Mouse (Mus musculus) MEL (cell line): ENCODE results near the gene Sema3b.
A peak's percentile ranks its signal among the peaks of the same experiment; 100 is the strongest.

Source experiments
- CTCF ChIP-seq, 3 experiments: IDR thresholded peaks in 2 of 3; conservative IDR thresholded peaks in 1 of 3; 2 replicates each; pipeline ENCODE4 v1.5.1; 2011 to 2012; ENCODE audit warnings: low read length in 3 of 3, low read depth in 2 of 3, mild to moderate bottlenecking in 2 of 3, improper control_type of control experiment in 1 of 3, inconsistent platforms in 1 of 3, mixed read lengths in 1 of 3, moderate library complexity in 1 of 3; ENCODE audit not compliant: control insufficient read depth in 1 of 3, insufficient read depth in 1 of 3, poor library complexity in 1 of 3, severe bottlenecking in 1 of 3
- EP300 ChIP-seq, 2 experiments: IDR thresholded peaks; 2 replicates each; pipeline ENCODE4 v1.6.1; 2011; ENCODE audit warnings: improper control_type of control experiment in 2 of 2, low read length in 2 of 2, low read depth in 1 of 2, mild to moderate bottlenecking in 1 of 2
- HCFC1 ChIP-seq: IDR thresholded peaks from 2 replicates; pipeline ENCODE4 v1.6.1; 2012; ENCODE audit warnings: low read depth, mild to moderate bottlenecking, inconsistent platforms, low read length, improper control_type of control experiment, moderate library complexity
- MAX ChIP-seq: IDR thresholded peaks from 2 replicates; pipeline ENCODE4 v1.6.1; 2011; ENCODE audit warnings: low read length, improper control_type of control experiment
- MEF2A ChIP-seq: IDR thresholded peaks from 2 replicates; pipeline ENCODE4 v1.6.1; 2014; ENCODE audit warnings: low read depth, mild to moderate bottlenecking, inconsistent platforms, low read length, improper control_type of control experiment; ENCODE audit not compliant: poor library complexity, insufficient replicate concordance, severe bottlenecking; ENCODE audit errors: extremely low read depth
- MXI1 ChIP-seq: IDR thresholded peaks from 2 replicates; pipeline ENCODE4 v1.6.1; 2011; ENCODE audit warnings: mild to moderate bottlenecking, low read depth, low read length, improper control_type of control experiment
- MYC ChIP-seq: IDR thresholded peaks from 2 replicates; pipeline ENCODE4 v1.6.1; 2011; ENCODE audit warnings: low read depth, mild to moderate bottlenecking, low read length, improper control_type of control experiment, moderate library complexity
- POLR2A ChIP-seq, 2 experiments: IDR thresholded peaks; 2 replicates each; pipeline ENCODE4 v1.6.1; 2011 to 2012; ENCODE audit warnings: low read length in 2 of 2, mild to moderate bottlenecking in 2 of 2, control low read depth in 1 of 2, improper control_type of control experiment in 1 of 2, low read depth in 1 of 2, moderate library complexity in 1 of 2; ENCODE audit not compliant: control insufficient read depth in 1 of 2, insufficient read depth in 1 of 2, poor library complexity in 1 of 2
- POLR2AphosphoS5 ChIP-seq: IDR thresholded peaks from 2 replicates; pipeline ENCODE4 v1.6.1; 2012; ENCODE audit warnings: low read depth, borderline replicate concordance, mild to moderate bottlenecking, inconsistent platforms, low read length, moderate library complexity, mixed read lengths
- TBP ChIP-seq: IDR thresholded peaks from 2 replicates; pipeline ENCODE4 v1.8.0; 2011; ENCODE audit warnings: low read depth, low read length, improper control_type of control experiment
- ZC3H11A ChIP-seq: IDR thresholded peaks from 2 replicates; pipeline ENCODE4 v1.6.1; 2012; ENCODE audit warnings: low read depth, mild to moderate bottlenecking, inconsistent platforms, low read length, improper control_type of control experiment

DNA sequence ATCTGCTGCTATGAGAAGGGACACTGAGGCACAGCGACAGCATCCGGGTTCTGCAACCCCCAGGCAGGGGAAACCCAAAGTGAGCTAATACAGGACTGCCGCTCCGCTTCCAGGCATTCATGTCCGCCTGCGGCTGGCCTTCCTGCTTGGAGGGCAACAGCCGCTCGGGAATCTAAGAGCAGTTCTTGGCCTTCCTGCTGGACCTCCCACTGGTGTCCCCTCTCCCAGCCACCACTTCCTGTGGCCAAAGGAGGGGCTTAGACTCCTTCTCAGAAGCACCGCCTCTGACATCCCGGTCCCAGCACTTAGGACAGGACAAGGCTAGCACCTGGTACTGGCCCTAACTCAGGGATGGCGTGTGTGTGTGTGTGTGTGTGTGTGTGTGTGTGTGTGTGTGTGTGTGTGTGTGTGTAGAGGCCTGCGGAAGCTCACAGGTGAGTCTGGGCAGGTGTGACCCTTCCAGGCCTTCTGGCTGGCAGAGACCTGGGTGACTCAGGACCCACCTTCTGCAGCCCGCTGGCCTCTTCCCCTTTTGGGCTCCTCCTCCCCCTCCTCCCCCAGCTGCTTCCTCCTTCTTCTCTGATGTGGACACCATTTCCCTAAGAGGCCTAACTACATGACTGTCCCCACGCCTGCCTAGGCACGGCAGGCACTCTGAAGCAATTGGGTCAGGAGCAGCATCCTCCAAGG, 19.8 kb upstream of the Sema3b start:
- TF ChIP-seq TBP, result no peak
- TF ChIP-seq POLR2A (IDR thresholded peaks at IDR 0.05; ENCODE audit: control insufficient read depth in 1 of 2, insufficient read depth in 1 of 2, low read depth in 1 of 2, low read length in 2 of 2, poor library complexity in 1 of 2), result peak in 1 of 2 experiments; percentile 43; a peak in 1 of 4 replicates
- peak; percentile 56; the same call in 1 of the 2 replicates for TF ChIP-seq HCFC1
- no peak for TF ChIP-seq POLR2AphosphoS5
- no peak for TF ChIP-seq CTCF (IDR thresholded peaks at IDR 0.05 in 2 of 3, conservative IDR thresholded peaks at IDR 0.05 in 1 of 3; ENCODE audit: control insufficient read depth in 1 of 3, insufficient read depth in 1 of 3, low read depth in 2 of 3, low read length in 3 of 3, poor library complexity in 1 of 3, severe bottlenecking in 1 of 3)
- peak; percentile 23 to 30; a peak in 1 of 4 replicates for TF ChIP-seq EP300 (IDR thresholded peaks at IDR 0.05; ENCODE audit: low read depth in 1 of 2, low read length in 2 of 2)
- no peak for TF ChIP-seq MAX
- TF ChIP-seq ZC3H11A, result no peak
- no peak for TF ChIP-seq MYC
- TF ChIP-seq MEF2A, result no peak
- peak; percentile 52; the same call in 1 of the 2 replicates for TF ChIP-seq MXI1
